Mouse (Mus musculus) ES-E14 (cell line): ENCODE data around the gene Nipal4. TPM values are rescaled to one million over a fixed set of nuclear protein-coding genes. Genes with fewer than 3 reads are reported as not detected.
A peak's percentile ranks its signal among the peaks of the same experiment; 100 is the strongest.

Experiments
- DNase-seq: peaks from one replicate; pipeline ENCODE4 v3.0.0-alpha.2; 2013; ENCODE audit warnings: low read depth, low spot score
- H3K27ac ChIP-seq: 2 replicates; pipeline ENCODE4 v1.5.1; 2012; ENCODE audit warnings: low read depth, mild to moderate bottlenecking, low read length, moderate library complexity, mixed read lengths; ENCODE audit not compliant: poor library complexity, insufficient read depth, severe bottlenecking
- H3K36me3 ChIP-seq: 2 replicates; pipeline ENCODE4 v1.6.1; 2012; ENCODE audit warnings: mild to moderate bottlenecking, low read length, moderate library complexity, mixed read lengths; ENCODE audit not compliant: control insufficient read depth, poor library complexity, insufficient read depth, severe bottlenecking
- H3K4me1 ChIP-seq, 2 experiments: fragments of 150-350 bp in 1 of 2; sonication (generic) in 1 of 2; 2 replicates each; pipeline ENCODE4 v1.6.1; 2012; ENCODE audit warnings: low read length in 2 of 2, mild to moderate bottlenecking in 1 of 2, mixed read lengths in 1 of 2; ENCODE audit not compliant: control insufficient read depth in 2 of 2, insufficient read depth in 2 of 2, poor library complexity in 1 of 2
- H3K4me3 ChIP-seq, 2 experiments: fragments of 150-350 bp in 1 of 2; sonication (generic) in 1 of 2; 2 replicates each; pipeline ENCODE4 v1.5.1; 2012; ENCODE audit warnings: low read length in 2 of 2, low read depth in 1 of 2, mild to moderate bottlenecking in 1 of 2, mixed read lengths in 1 of 2; ENCODE audit not compliant: insufficient read depth in 1 of 2, poor library complexity in 1 of 2, severe bottlenecking in 1 of 2
- H3K9ac ChIP-seq: 2 replicates; pipeline ENCODE4 v1.6.1; 2012; ENCODE audit warnings: low read depth, mild to moderate bottlenecking, low read length, mixed read lengths; ENCODE audit not compliant: poor library complexity, insufficient read depth, severe bottlenecking
- H3K9me3 ChIP-seq: fragments of 150-350 bp; sonication (generic); 2 replicates; pipeline ENCODE4 v1.6.1; 2012; ENCODE audit warnings: low read depth, mild to moderate bottlenecking, low read length; ENCODE audit not compliant: control insufficient read depth, insufficient read depth
- CHD2 ChIP-seq: IDR thresholded peaks from 2 replicates; pipeline ENCODE4 v1.6.1; 2014; ENCODE audit warnings: mild to moderate bottlenecking, low read depth, low read length, inconsistent platforms
- HCFC1 ChIP-seq: IDR thresholded peaks from 2 replicates; pipeline ENCODE4 v1.6.1; 2012; ENCODE audit warnings: low read length, inconsistent platforms, borderline replicate concordance; ENCODE audit not compliant: insufficient read depth
- MAFK ChIP-seq: IDR thresholded peaks from 2 replicates; pipeline ENCODE4 v1.6.1; 2014; ENCODE audit warnings: mild to moderate bottlenecking, low read depth, low read length, inconsistent platforms; ENCODE audit not compliant: insufficient read depth
- ZC3H11A ChIP-seq: IDR thresholded peaks from 2 replicates; pipeline ENCODE4 v1.6.1; 2012; ENCODE audit warnings: low read depth, mild to moderate bottlenecking, inconsistent platforms, low read length, borderline replicate concordance
- ZNF384 ChIP-seq: IDR thresholded peaks from 2 replicates; pipeline ENCODE4 v1.6.1; 2012; ENCODE audit warnings: low read depth, low read length, inconsistent platforms
- in situ Hi-C, 2 experiments: fragments of 600-800 bp; cut with MboI; formaldehyde crosslinking; loops; one replicate each; pipeline ENCODE4 v1.15.1; 2025; ENCODE audit warnings: low sequenced_read_pairs in 2 of 2, inconsistent platforms in 1 of 2; ENCODE audit not compliant: unreplicated experiment in 2 of 2
- total RNA-seq: library from RNA; depleted of rRNA; stranded (reverse); fragments of 300-350 nt; gene quantifications from 2 replicates; pipeline ENCODE4 v1.2.3, GENCODE M21; 2012

The Nipal4 gene
- total RNA-seq, 1 experiment: 2.1 TPM

DNA sequence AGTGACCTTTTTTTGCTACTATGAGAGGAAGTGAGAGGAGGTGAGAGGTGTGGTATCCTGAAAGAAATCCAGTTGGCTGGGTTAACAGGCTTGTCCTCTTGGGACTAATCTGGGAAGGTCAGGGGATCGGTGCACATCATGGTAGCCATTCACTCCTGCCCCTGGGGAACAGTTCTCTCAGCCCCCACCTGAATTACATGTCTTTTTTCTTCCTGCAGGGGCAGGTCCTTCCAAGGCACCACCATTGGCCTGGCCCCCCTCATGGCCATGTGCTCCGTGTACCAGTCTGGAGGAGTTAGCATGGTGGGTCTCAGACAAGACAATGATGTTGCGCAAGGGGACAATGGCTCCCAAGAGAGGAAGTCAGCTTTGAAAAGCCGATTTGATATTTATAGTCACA, 43.4 kb downstream of the Nipal4 start:
- H3K4me1 ChIP-seq: peaks cover 11 to 26% of the 10 kb centered on the region in 2 experiments; a peak in 3 of 4 replicates
- H3K4me3 ChIP-seq: no peak overlapping the region
- peaks cover 25% of the 10 kb centered on the region for H3K36me3 ChIP-seq
- no peak for DNase-seq
- no peaks in the 10 kb centered on the region for H3K9me3 ChIP-seq
- no peak overlapping the region for H3K27ac ChIP-seq
- in situ Hi-C loops: no loop called here
- no peak overlapping the region for H3K9ac ChIP-seq
- no peak for TF ChIP-seq ZNF384
- no peak for TF ChIP-seq ZC3H11A
- no peak for TF ChIP-seq HCFC1
- TF ChIP-seq CHD2: no peak
- TF ChIP-seq MAFK: no peak

DNA sequence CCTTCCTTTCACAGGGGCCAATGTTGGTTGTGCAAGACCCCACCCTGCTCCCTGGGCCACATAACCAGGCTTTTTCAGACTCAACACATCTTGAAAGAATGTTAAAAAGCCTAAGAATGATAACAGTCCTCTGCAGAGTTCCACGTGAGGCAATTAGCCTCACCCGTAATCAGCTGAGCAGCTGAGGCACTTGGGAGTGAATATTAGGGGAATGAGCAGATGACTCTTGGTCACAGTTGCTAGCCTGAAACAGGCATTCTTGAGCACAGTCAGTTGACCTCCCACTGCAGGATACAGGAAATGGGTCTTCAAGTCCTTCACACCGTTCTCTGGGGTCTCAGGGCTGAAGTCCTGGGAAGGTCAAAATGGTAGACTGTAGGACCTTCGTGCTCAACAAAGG, 44.6 kb downstream of the Nipal4 start:
- DNase-seq: peak; percentile 35
- Histone ChIP-seq H3K4me1 (peaks cover 11 to 26% of the 10 kb centered on the region in 2 experiments; a peak in 3 of 4 replicates), H3K27ac (peak overlapping the region; percentile 34), H3K9me3 (no peaks in the 10 kb centered on the region), H3K4me3 (no peak overlapping the region), H3K36me3 (peaks cover 18% of the 10 kb centered on the region), H3K9ac (no peak overlapping the region)
- 0 out of 2 replicates have a peak, but pooled peaks have one; percentile 31 for TF ChIP-seq CHD2
- TF ChIP-seq ZC3H11A: no peak
- in situ Hi-C loops: no loop called here

DNA sequence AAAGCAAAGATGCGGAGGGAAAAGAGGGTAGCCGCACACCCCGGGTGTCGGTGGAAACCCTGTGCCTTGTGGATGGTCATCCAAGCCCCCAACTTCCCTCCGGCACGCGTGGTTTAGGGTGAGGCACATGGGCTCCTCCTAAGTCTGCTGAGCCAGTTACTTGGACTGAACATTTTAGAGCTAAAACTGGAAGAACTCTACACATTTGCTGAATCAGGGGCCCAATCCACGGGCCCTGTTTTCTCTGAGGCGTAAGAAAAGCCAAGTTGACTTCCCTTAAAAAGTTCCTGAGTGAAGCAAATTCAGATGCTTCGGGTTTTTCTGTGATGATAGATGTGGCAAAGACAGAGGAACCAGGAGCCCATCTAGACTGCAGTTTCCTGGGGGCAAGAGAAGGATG, 46.2 kb downstream of the Nipal4 start:
- peak overlapping the region; percentile 73 for H3K27ac ChIP-seq
- no peaks in the 10 kb centered on the region for H3K9me3 ChIP-seq
- H3K4me3 ChIP-seq: no peak overlapping the region
- peaks cover 22% of the 10 kb centered on the region for H3K36me3 ChIP-seq
- in situ Hi-C loops: no loop called here
- peaks cover 11 to 36% of the 10 kb centered on the region in 2 experiments; a peak in 3 of 4 replicates for H3K4me1 ChIP-seq
- TF ChIP-seq HCFC1: no peak
- no peak for DNase-seq
- no peak overlapping the region for H3K9ac ChIP-seq

DNA sequence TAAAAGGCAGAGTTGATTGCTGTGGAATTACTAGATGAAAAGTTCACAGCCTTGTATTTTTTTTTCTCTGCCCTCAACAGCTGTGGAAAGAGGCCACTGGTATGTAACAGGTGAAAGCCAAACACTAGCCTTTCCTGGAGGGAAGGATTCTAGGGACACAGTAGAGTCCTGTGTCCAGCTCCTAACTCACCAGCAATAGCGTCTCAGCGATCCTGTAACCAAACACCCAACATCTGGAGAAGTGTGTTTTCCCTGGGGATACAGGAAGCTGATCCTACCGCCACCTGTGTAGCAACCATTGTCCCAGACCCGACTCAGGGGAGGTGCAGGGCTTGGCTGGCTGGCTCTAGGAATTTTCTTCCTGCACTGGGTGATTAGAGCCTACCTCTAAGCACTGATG, 46.7 kb downstream of the Nipal4 start:
- no peak for TF ChIP-seq CHD2
- TF ChIP-seq HCFC1: no peak
- no peak for TF ChIP-seq ZNF384
- no peak for TF ChIP-seq MAFK
- no peak for TF ChIP-seq ZC3H11A
- Histone ChIP-seq H3K27ac (peak overlapping the region; percentile 73), H3K4me3 (no peak overlapping the region), H3K9me3 (no peaks in the 10 kb centered on the region), H3K9ac (no peak overlapping the region), H3K4me1 (peaks cover 11 to 39% of the 10 kb centered on the region in 2 experiments), H3K36me3 (peaks cover 23% of the 10 kb centered on the region)
- in situ Hi-C loops: no loop called here
- no peak for DNase-seq

DNA sequence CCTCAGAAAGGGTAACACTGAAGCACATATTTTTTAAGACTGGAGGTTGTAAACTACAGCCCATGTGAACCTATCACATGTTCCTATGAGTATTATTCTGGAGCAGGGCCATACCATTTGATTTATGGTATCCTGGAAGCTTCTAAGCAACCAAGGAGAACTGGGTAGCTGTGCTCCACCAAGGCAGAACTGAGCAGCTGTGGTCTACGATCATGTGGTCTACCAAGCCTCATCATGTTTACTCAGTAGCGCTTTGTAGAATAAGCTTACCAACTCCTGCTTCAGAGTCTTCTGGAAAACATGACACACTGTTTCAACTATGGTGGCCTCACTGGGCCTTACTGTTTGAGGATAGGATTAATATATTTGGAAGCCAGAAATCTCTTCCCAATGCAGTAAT, 49.8 kb downstream of the Nipal4 start:
- no peak for DNase-seq
- H3K4me3 ChIP-seq: no peak overlapping the region
- TF ChIP-seq HCFC1: no peak
- no peak for TF ChIP-seq ZC3H11A
- no peak for TF ChIP-seq CHD2
- no peak for TF ChIP-seq ZNF384
- TF ChIP-seq MAFK: no peak
- H3K36me3 ChIP-seq: peaks cover 26% of the 10 kb centered on the region
- peaks cover 15 to 33% of the 10 kb centered on the region in 2 experiments for H3K4me1 ChIP-seq
- H3K27ac ChIP-seq: no peak overlapping the region
- H3K9ac ChIP-seq: no peak overlapping the region
- no peaks in the 10 kb centered on the region for H3K9me3 ChIP-seq
- in situ Hi-C loops: no loop called here
